Mouse (Mus musculus) neural tube, embryonic 10.5 days (tissue): ENCODE data around the gene Scnn1g.

Experiments used
- DNase-seq: peaks from one replicate; pipeline ENCODE4 v3.0.0-alpha.2; 2017; ENCODE audit warnings: low spot score; ENCODE audit errors: extremely low spot score

Scnn1g gene

GRCm38 (mm10) chr7:121778553-121778952 is 44.3 kb downstream of the Scnn1g start:
- DNase-seq, result no peak

- DNase-seq, result no peak
Measured at GRCm38 (mm10) chr7:121778980-121779379, 44.7 kb downstream of the Scnn1g start.

GRCm38 (mm10) chr7:121779409-121779808 is 45.1 kb downstream of the Scnn1g start:
- no peak for DNase-seq

DNA sequence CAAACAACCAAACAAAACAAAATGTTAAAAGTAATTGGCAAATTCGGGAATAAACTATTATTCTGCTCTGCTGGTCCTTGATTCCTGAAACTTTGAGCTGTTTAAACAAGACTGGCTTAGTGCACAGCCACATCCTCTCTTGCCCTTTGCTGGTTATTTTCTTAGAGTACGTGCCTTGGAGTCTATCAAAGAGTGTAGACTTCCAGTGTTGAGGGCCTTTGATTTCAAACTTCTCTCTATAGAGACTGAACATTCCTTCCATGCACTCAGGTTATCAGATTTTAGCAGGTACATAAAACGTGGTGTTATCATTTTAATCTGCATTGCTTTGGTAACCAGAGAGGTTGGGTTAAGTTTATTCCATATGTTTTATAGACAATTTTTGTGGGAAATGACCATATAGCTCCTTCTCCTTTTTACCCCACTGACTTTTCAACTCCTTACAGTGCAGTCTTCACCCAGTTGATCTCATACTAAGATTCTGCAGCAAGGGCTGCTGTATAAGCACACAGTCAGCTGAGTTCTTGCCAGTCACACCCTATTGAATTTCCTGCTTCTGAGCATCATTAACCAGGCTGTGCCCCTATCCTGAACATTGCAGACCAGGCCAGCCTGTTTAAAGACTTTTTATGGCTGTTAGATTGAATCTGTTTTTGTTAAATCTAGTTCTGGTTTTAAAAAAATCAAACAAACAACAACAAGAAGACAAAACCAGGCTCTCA is 48.1 kb downstream of the Scnn1g start:
- DNase-seq, result no peak

GRCm38 (mm10) chr7:121785651-121786228 is 51.5 kb downstream of the Scnn1g start:
- no peak for DNase-seq

- DNase-seq, result no peak
Measured at GRCm38 (mm10) chr7:121797781-121798180, 63.5 kb downstream of the Scnn1g start.

DNA sequence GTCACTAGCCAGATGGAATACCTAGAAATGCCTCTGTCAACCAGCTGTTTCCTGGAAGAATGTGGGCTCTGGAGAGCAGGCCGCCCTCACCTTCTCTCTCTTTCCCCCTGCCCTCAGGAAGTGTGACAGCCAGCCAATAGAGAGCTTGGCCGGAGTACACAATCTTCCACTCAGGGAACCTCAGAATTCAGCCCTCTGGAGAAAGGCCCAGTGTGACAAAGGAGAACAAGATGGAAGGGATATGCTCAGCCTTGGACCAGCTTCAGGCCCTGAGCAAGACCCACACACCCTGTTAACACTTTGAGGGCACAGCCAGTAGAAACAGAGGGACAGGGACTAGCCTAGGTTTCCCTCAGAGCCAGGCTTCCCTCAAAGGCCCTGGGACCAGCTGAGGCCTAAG is 68.2 kb downstream of the Scnn1g start:
- DNase-seq, result no peak

- no peak for DNase-seq
Measured at GRCm38 (mm10) chr7:121803011-121803410, 68.7 kb downstream of the Scnn1g start.

GRCm38 (mm10) chr7:121805811-121806496 is 71.7 kb downstream of the Scnn1g start:
- DNase-seq, result no peak

DNA sequence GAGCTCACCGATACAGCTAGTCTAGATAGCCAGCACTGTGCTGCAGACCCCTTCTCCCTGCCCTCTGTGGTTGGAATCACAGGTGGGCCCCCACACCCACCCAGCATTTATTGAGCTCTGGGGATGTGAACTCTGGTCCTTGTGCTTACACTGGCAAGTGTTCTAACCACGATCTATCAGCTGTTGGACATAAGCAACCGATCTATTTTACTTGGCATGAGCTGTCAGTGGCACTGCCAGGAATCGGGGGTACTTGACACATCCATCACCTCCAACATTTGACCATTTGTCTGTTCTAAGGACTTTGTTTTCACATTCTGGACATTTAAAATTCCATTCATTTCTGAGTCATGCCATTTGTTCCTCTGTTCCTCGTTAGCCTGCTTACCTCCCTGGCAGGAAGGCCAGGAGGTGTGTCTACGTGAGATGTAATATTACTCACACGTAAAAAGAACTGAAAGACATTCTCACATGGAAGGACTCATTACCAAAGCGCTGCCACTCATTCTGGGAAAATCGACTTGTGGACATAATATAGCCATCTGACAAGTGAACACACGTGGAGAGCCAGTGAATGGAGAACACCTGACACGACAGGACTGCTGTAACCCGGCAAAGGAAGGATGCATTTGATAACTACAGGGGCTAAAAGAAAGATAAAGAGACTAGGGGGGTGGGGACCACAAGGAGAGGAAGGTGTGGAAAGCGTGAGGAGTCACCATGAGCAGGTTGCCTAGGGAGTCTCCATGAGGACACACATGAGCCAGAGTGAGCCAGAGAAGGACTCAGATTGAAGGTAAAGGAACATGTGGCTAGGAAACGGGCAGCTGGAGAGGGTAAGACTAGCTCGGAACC is 73.7 kb downstream of the Scnn1g start:
- DNase-seq, result no peak
